Mouse (Mus musculus): ENCODE data around the gene Nbas. TPM values are rescaled to one million over a fixed set of nuclear protein-coding genes. Genes with fewer than 3 reads are reported as not detected.

Nbas gene
- polyA plus RNA-seq, 1 experiment from 2014 or later = 21.9 TPM

DNA sequence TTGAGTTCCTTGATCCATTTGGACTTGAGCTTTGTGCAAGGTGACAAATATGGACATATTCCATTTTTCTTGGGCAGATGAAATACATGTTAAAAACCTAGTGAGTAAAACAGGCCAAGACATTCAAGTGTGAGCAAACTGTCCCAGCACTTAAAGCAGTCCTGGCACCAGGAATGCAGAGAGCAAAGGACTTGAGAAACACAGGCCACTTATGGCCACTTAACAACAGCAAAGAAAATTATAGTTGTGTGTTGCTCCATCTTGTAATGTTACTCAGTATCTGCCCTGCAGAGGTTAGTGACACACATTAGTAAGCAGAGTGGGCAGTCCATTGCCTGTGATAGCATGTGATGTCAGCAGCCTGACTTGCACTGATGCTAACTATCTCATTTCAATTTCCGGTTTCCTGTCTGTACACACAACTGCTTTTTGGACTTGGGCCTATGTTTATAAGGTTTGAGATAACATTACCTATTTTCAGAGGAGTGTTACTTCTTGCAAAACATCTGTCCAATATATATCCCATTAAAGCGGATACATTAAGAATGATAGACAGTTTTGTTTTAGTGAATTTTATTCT is 176.6 kb downstream of the Nbas start:
- DNase-seq (ENCODE audit: low spot score) (no peak), ATAC-seq (ENCODE audit: low FRiP score) (no peak)
- Histone ChIP-seq H3K4me2 (replicated peaks) (no peak overlapping the region), H3K4me1 (replicated peaks; ENCODE audit: control insufficient read depth, insufficient read depth, low read length) (no peaks in the 10 kb centered on the region), H3K9ac (no peak overlapping the region), H3K9me3 (ENCODE audit: control insufficient read depth, low read length) (no peaks in the 10 kb centered on the region), H3K27ac (no peak overlapping the region), H3K27me3 (ENCODE audit: control insufficient read depth, insufficient read depth, low read length) (no peaks in the 10 kb centered on the region), H3K36me3 (replicated peaks; ENCODE audit: control insufficient read depth, insufficient read depth) (0 out of 2 replicates have a peak, but pooled peaks cover 5% of the 10 kb centered on the region), H3K4me3 (replicated peaks; ENCODE audit: low read length) (no peak overlapping the region)
- WGBS = 93% methylated on average over 2 of the region's 2 CpGs

DNA sequence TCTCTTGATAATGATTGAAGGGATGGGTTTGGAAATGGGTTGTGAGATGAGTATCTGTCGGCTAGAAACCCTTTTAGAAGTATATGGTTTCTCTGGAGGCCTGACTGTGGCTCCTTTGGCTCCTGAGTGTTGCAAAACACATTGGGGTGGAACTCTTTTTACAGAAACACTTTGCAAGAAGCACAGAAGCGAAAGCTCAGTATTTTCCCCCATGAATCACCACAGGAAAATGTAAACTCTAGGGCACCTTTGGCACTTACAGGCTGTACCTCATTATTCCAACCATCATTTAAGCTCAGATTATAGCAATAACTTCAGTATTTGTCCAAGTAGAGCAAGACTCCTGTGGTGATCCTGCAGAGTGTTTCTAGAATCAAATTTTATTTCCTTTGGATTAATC is 180.0 kb downstream of the Nbas start:
- H3K27me3 ChIP-seq (ENCODE audit: control insufficient read depth, insufficient read depth, low read length) = no peaks in the 10 kb centered on the region
- H3K9me3 ChIP-seq (ENCODE audit: control insufficient read depth, low read length) = no peaks in the 10 kb centered on the region
- no peak overlapping the region for H3K9ac ChIP-seq
- 0 out of 2 replicates have a peak, but pooled peaks cover 6% of the 10 kb centered on the region for H3K36me3 ChIP-seq (replicated peaks; ENCODE audit: control insufficient read depth, insufficient read depth)
- DNase-seq (ENCODE audit: low spot score) = no peak
- no peak overlapping the region for H3K4me2 ChIP-seq (replicated peaks)
- no peak overlapping the region for H3K4me3 ChIP-seq (replicated peaks; ENCODE audit: low read length)
- H3K27ac ChIP-seq = no peak overlapping the region
- no peak for ATAC-seq (ENCODE audit: low FRiP score)
- no peaks in the 10 kb centered on the region for H3K4me1 ChIP-seq (replicated peaks; ENCODE audit: control insufficient read depth, insufficient read depth, low read length)
- 93% methylated on average over 2 of the region's 2 CpGs for WGBS

- H3K36me3 ChIP-seq (replicated peaks; ENCODE audit: control insufficient read depth, insufficient read depth) = peaks cover 15% of the 10 kb centered on the region; the same call in 1 of the 2 replicates
- no peak overlapping the region for H3K9ac ChIP-seq
- DNase-seq (ENCODE audit: low spot score) (no peak), ATAC-seq (ENCODE audit: low FRiP score) (no peak)
- 89% methylated on average over 2 of the region's 2 CpGs for WGBS
- no peaks in the 10 kb centered on the region for H3K4me1 ChIP-seq (replicated peaks; ENCODE audit: control insufficient read depth, insufficient read depth, low read length)
- no peak overlapping the region for H3K4me3 ChIP-seq (replicated peaks; ENCODE audit: low read length)
- no peaks in the 10 kb centered on the region for H3K27me3 ChIP-seq (ENCODE audit: control insufficient read depth, insufficient read depth, low read length)
- H3K9me3 ChIP-seq (ENCODE audit: control insufficient read depth, low read length) = no peaks in the 10 kb centered on the region
- H3K4me2 ChIP-seq (replicated peaks) = no peak overlapping the region
- H3K27ac ChIP-seq = no peak overlapping the region
Observed at GRCm38 (mm10) chr12:13452050-13452449, 183.1 kb downstream of the Nbas start.

DNA sequence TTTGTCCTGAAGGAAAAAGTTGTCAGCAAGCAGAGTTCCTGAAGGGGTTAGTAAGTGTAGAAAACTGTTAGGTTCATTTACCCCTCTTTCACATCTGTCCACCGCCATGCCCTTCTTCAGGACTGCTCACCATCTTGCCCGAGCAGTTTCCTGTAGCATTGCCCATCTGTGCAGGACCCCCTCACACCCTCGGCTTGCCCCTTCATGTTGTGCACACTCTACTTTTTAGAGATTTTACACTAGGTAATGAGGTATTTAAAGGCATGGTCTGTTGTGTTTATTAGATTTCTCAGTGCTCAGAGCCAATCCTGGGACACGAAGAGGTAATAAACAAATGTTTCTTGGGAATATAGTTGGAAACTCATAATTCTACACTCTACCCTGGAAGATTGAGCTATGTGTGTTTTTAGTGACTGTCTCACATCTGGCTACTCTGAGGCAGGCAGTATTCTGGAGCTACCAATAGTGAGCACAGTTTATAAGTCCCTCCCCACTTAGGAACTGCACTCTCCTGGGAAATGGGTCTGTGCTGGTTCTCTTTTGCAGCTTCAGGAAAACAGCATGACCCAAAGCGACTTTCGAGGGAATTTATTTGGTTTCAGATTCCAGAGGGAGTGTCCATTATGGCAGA is 191.4 kb downstream of the Nbas start:
- Histone ChIP-seq H3K27me3 (ENCODE audit: control insufficient read depth, insufficient read depth, low read length) (no peaks in the 10 kb centered on the region), H3K4me1 (replicated peaks; ENCODE audit: control insufficient read depth, insufficient read depth, low read length) (peaks cover 12% of the 10 kb centered on the region; the same call in 1 of the 2 replicates), H3K36me3 (replicated peaks; ENCODE audit: control insufficient read depth, insufficient read depth) (peaks cover 8% of the 10 kb centered on the region; the same call in 1 of the 2 replicates), H3K9ac (no peak overlapping the region), H3K4me3 (replicated peaks; ENCODE audit: low read length) (no peak overlapping the region), H3K9me3 (ENCODE audit: control insufficient read depth, low read length) (no peaks in the 10 kb centered on the region), H3K27ac (no peak overlapping the region), H3K4me2 (replicated peaks) (no peak overlapping the region)
- no peak for ATAC-seq (ENCODE audit: low FRiP score)
- DNase-seq (ENCODE audit: low spot score) = no peak
- WGBS = 88% methylated on average over 6 of the region's 6 CpGs

DNA sequence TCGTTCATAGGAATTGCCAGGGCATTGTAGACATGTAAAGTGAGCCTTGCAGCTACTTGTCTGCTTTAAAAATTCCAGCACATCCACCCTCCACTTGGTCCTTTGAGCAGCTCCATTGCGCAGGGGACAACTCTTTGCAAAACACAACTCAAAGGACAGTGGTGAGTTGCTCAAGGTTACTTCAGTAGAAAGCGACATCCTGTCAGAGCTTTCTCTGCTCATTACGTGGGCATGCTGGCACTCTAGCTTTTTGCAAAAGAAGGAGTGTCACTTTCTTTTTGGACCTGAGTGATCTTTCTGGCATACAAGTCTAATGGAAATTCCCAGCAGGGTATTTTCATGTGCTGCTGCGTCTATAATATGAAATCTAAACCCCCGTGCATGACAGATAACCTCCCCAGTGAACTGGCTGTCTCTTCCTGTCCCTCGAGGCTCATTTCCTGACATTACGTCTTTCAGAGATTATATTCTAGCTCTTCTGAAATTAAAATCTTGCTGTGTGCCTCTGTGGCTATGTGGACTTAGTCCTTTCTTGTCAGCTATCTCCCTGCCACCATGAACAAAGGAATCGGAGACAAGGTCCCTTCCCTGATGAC is 192.7 kb downstream of the Nbas start:
- no peak for DNase-seq (ENCODE audit: low spot score)
- WGBS = 47% methylated on average over 9 of the region's 9 CpGs
- 0 out of 2 replicates have a peak, but pooled peaks have one; percentile 22 for ATAC-seq (ENCODE audit: low FRiP score)

DNA sequence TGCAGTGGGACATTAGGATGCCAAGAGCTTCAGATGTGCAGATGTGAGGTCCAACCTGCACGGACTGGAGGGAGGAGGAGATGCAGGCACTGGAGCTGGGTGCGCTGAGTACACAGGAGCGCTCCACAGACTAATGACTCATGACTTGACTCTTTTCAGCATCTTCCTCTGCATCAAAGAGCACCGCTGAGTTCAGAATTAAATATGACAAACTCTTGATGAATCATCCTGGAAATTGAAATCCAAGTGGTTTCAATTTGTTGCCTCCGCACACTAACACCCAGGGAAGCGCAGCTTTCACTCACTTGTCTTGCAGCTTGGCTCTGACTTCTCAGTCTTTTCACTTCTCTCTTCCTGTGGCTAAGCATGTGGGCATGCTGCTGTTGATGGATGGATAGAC is 193.5 kb downstream of the Nbas start:
- 68% methylated on average over 6 of the region's 6 CpGs for WGBS
- peak; percentile 37; the same call in 1 of the 2 replicates for ATAC-seq (ENCODE audit: low FRiP score)
- H3K9me3 ChIP-seq (ENCODE audit: control insufficient read depth, low read length) = no peaks in the 10 kb centered on the region

More for the DNA sequence above, 192.7 kb downstream of the Nbas start:
- H3K4me2 ChIP-seq (replicated peaks) = no peak overlapping the region
- H3K27ac ChIP-seq = no peak overlapping the region
- no peaks in the 10 kb centered on the region for H3K27me3 ChIP-seq (ENCODE audit: control insufficient read depth, insufficient read depth, low read length)
- no peak overlapping the region for H3K4me3 ChIP-seq (replicated peaks; ENCODE audit: low read length)
- peaks cover 12% of the 10 kb centered on the region; the same call in 1 of the 2 replicates for H3K4me1 ChIP-seq (replicated peaks; ENCODE audit: control insufficient read depth, insufficient read depth, low read length)
- H3K9me3 ChIP-seq (ENCODE audit: control insufficient read depth, low read length) = no peaks in the 10 kb centered on the region
- no peak overlapping the region for H3K9ac ChIP-seq
- peaks cover 1% of the 10 kb centered on the region; the same call in 1 of the 2 replicates for H3K36me3 ChIP-seq (replicated peaks; ENCODE audit: control insufficient read depth, insufficient read depth)

GRCm38 (mm10) chr12:13465554-13465953 is 196.6 kb downstream of the Nbas start:
- H3K4me1 ChIP-seq (replicated peaks; ENCODE audit: control insufficient read depth, insufficient read depth, low read length) = peaks cover 12% of the 10 kb centered on the region; the same call in 1 of the 2 replicates
- ATAC-seq (ENCODE audit: low FRiP score) (no peak), DNase-seq (ENCODE audit: low spot score) (no peak)
- 94% methylated on average over 2 of the region's 2 CpGs for WGBS
- no peak overlapping the region for H3K4me3 ChIP-seq (replicated peaks; ENCODE audit: low read length)
- no peaks in the 10 kb centered on the region; the same call in 1 of the 2 replicates for H3K36me3 ChIP-seq (replicated peaks; ENCODE audit: control insufficient read depth, insufficient read depth)
- no peaks in the 10 kb centered on the region for H3K27me3 ChIP-seq (ENCODE audit: control insufficient read depth, insufficient read depth, low read length)
- H3K4me2 ChIP-seq (replicated peaks) = no peak overlapping the region
- no peak overlapping the region for H3K27ac ChIP-seq
- no peak overlapping the region for H3K9ac ChIP-seq
- H3K9me3 ChIP-seq (ENCODE audit: control insufficient read depth, low read length) = no peaks in the 10 kb centered on the region

More for the DNA sequence above, 193.5 kb downstream of the Nbas start:
- H3K4me3 ChIP-seq (replicated peaks; ENCODE audit: low read length) = no peak overlapping the region
- H3K27ac ChIP-seq = no peak overlapping the region
- peaks cover 12% of the 10 kb centered on the region; the same call in 1 of the 2 replicates for H3K4me1 ChIP-seq (replicated peaks; ENCODE audit: control insufficient read depth, insufficient read depth, low read length)
- H3K36me3 ChIP-seq (replicated peaks; ENCODE audit: control insufficient read depth, insufficient read depth) = no peaks in the 10 kb centered on the region
- H3K4me2 ChIP-seq (replicated peaks) = no peak overlapping the region
- no peak for DNase-seq (ENCODE audit: low spot score)
- H3K27me3 ChIP-seq (ENCODE audit: control insufficient read depth, insufficient read depth, low read length) = no peaks in the 10 kb centered on the region
- no peak overlapping the region for H3K9ac ChIP-seq

- H3K9me3 ChIP-seq (ENCODE audit: control insufficient read depth, low read length) = no peaks in the 10 kb centered on the region
- DNase-seq (ENCODE audit: low spot score) (no peak), ATAC-seq (ENCODE audit: low FRiP score) (no peak)
- no peak overlapping the region for H3K9ac ChIP-seq
- H3K4me1 ChIP-seq (replicated peaks; ENCODE audit: control insufficient read depth, insufficient read depth, low read length) = no peaks in the 10 kb centered on the region
- no peak overlapping the region for H3K4me2 ChIP-seq (replicated peaks)
- 95% methylated on average over 2 of the region's 2 CpGs for WGBS
- no peak overlapping the region for H3K27ac ChIP-seq
- H3K27me3 ChIP-seq (ENCODE audit: control insufficient read depth, insufficient read depth, low read length) = no peaks in the 10 kb centered on the region
- peaks cover 4% of the 10 kb centered on the region for H3K36me3 ChIP-seq (replicated peaks; ENCODE audit: control insufficient read depth, insufficient read depth)
- H3K4me3 ChIP-seq (replicated peaks; ENCODE audit: low read length) = no peak overlapping the region
Observed at GRCm38 (mm10) chr12:13474881-13475280, 205.9 kb downstream of the Nbas start.

DNA sequence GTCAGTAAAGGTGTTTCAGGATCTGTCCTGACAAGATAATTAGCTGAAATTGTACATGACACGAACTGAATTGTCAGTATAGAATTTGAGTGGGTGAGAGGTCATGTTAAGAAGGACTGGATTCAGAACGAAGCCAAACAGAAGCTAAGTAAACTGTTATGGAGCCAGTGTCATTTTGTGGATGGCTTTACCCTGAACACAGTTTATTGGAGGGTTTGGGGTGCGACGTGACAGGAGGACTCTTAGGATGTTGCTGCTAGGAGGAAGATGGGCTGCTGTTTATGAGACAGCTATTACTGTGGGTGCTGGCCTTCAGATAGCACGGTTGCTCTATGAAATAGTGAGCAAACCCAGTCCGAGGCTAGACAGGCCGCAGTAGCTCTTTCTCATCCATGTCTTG is 210.2 kb downstream of the Nbas start:
- H3K9ac ChIP-seq = no peak overlapping the region
- H3K36me3 ChIP-seq (replicated peaks; ENCODE audit: control insufficient read depth, insufficient read depth) = peaks cover 6% of the 10 kb centered on the region
- H3K27me3 ChIP-seq (ENCODE audit: control insufficient read depth, insufficient read depth, low read length) = no peaks in the 10 kb centered on the region
- no peak overlapping the region for H3K27ac ChIP-seq
- H3K4me2 ChIP-seq (replicated peaks) = no peak overlapping the region
- no peak overlapping the region for H3K4me3 ChIP-seq (replicated peaks; ENCODE audit: low read length)
- no peaks in the 10 kb centered on the region for H3K4me1 ChIP-seq (replicated peaks; ENCODE audit: control insufficient read depth, insufficient read depth, low read length)
- no peaks in the 10 kb centered on the region for H3K9me3 ChIP-seq (ENCODE audit: control insufficient read depth, low read length)
- ATAC-seq (ENCODE audit: low FRiP score) (no peak), DNase-seq (ENCODE audit: low spot score) (no peak)
- 91% methylated on average over 7 of the region's 7 CpGs for WGBS
